Mouse (Mus musculus) embryonic facial prominence, embryonic 13.5 days (tissue): ENCODE results near the gene Pyroxd1. TPM values are rescaled to one million over a fixed set of nuclear protein-coding genes. Genes with fewer than 3 reads are reported as not detected.

Experiments used
- ATAC-seq: fragments of 200-750 bp; cut with Nextera tagmentation; 2 replicates; pipeline ENCODE4 v1.8.0; 2017; ENCODE audit warnings: low read depth; ENCODE audit not compliant: insufficient number of reproducible peaks, insufficient read depth, low FRiP score, low TSS enrichment
- H3K27ac ChIP-seq: fragments of 300-500 bp; sonication (generic); 2 replicates; pipeline ENCODE4 v1.5.1; 2015; ENCODE audit warnings: moderate library complexity, mild to moderate bottlenecking, inconsistent platforms
- H3K27me3 ChIP-seq: fragments of 300-500 bp; sonication (generic); 2 replicates; pipeline ENCODE4 v1.6.1; 2015; ENCODE audit warnings: mild to moderate bottlenecking, inconsistent platforms
- H3K36me3 ChIP-seq: fragments of 300-500 bp; sonication (generic); 2 replicates; pipeline ENCODE4 v1.6.1; 2015; ENCODE audit warnings: mild to moderate bottlenecking, inconsistent platforms
- H3K4me1 ChIP-seq: fragments of 300-500 bp; sonication (generic); 2 replicates; pipeline ENCODE4 v1.6.1; 2015; ENCODE audit warnings: inconsistent platforms
- H3K4me2 ChIP-seq: fragments of 300-500 bp; sonication (generic); 2 replicates; pipeline ENCODE4 v1.6.1; 2015; ENCODE audit warnings: moderate library complexity, mild to moderate bottlenecking, inconsistent platforms
- H3K4me3 ChIP-seq: fragments of 300-500 bp; sonication (generic); 2 replicates; pipeline ENCODE4 v1.5.1; 2015; ENCODE audit warnings: mild to moderate bottlenecking, inconsistent platforms
- H3K9ac ChIP-seq: fragments of 300-500 bp; sonication (generic); 2 replicates; pipeline ENCODE4 v1.6.1; 2015; ENCODE audit warnings: mild to moderate bottlenecking, inconsistent platforms
- H3K9me3 ChIP-seq: fragments of 300-500 bp; sonication (generic); 2 replicates; pipeline ENCODE4 v1.6.1; 2016; ENCODE audit warnings: inconsistent platforms
- WGBS: fragments of 180-500 bp; shearing (Covaris S2); methylation state at CpG from one replicate; pipeline ENCODE4 v1.1.7; 2015; ENCODE audit warnings: mixed read lengths; 5-methylcytosine and 5-hydroxymethylcytosine counted together
- polyA plus RNA-seq: library from polyadenylated mRNA; unstranded; fragments of >200 nt; fragmentation: Nextera tagmentation; extraction: Ambion mirVana; gene quantifications from 2 replicates; pipeline ENCODE4 v1.2.1, GENCODE M21; 2015

Pyroxd1 gene
- polyA plus RNA-seq, 1 experiment from 2014 or later, result 21.4 TPM

GRCm38 (mm10) chr6:142395756-142396155, 50.3 kb downstream of the Pyroxd1 start:
- H3K9ac ChIP-seq, result no peak overlapping the region
- no peaks in the 10 kb centered on the region for H3K4me1 ChIP-seq
- no peak overlapping the region for H3K4me2 ChIP-seq
- WGBS, result 90% methylated on average over 6 of the region's 6 CpGs
- no peak overlapping the region for H3K4me3 ChIP-seq
- no peak for ATAC-seq
- H3K27ac ChIP-seq, result no peak overlapping the region
- no peaks in the 10 kb centered on the region for H3K9me3 ChIP-seq
- no peaks in the 10 kb centered on the region for H3K27me3 ChIP-seq
- H3K36me3 ChIP-seq, result peaks cover 47% of the 10 kb centered on the region

- 15% methylated on average over 1 of the region's 1 CpGs for WGBS
- ATAC-seq, result no peak
These were observed 65.7 kb downstream of the Pyroxd1 start for GRCm38 (mm10) chr6:142411140-142411539.

More at GRCm38 (mm10) chr6:142411140-142411539, 65.7 kb downstream of the Pyroxd1 start:
- Histone ChIP-seq H3K4me1 (peaks cover 7% of the 10 kb centered on the region; the same call in 1 of the 2 replicates), H3K27me3 (peaks cover 35% of the 10 kb centered on the region), H3K9ac (no peak overlapping the region), H3K9me3 (no peaks in the 10 kb centered on the region), H3K4me3 (no peak overlapping the region), H3K36me3 (no peaks in the 10 kb centered on the region), H3K4me2 (no peak overlapping the region), H3K27ac (no peak overlapping the region)

Other genes starting within 250 kb of the Pyroxd1 start
- not detected in 2 replicates for gene Slco1a6, start 137.1 kb upstream of the Pyroxd1 start, polyA plus RNA-seq
- gene Iapp, start 47.2 kb upstream of the Pyroxd1 start, polyA plus RNA-seq, result not detected in 2 replicates
- not detected in 2 replicates for gene Slco1a5, start 22.7 kb upstream of the Pyroxd1 start, polyA plus RNA-seq
- 30.1 and 31.3 TPM in 2 replicates for gene Recql, start 41.4 kb downstream of the Pyroxd1 start, polyA plus RNA-seq
- gene Golt1b, start 41.6 kb downstream of the Pyroxd1 start, polyA plus RNA-seq, result 121 and 125 TPM in 2 replicates
- 1.2 and 1.4 TPM in 2 replicates for gene Spx, start 67.8 kb downstream of the Pyroxd1 start, polyA plus RNA-seq
- 0.66 TPM in 1 of 2 replicates, not detected in the other for gene Gys2, start 127.5 kb downstream of the Pyroxd1 start, polyA plus RNA-seq
- 308 and 321 TPM in 2 replicates for gene Ldhb, start 162.3 kb downstream of the Pyroxd1 start, polyA plus RNA-seq
- 3.9 and 6.7 TPM in 2 replicates for gene Kcnj8, start 226.0 kb downstream of the Pyroxd1 start, polyA plus RNA-seq